In genomic region chr1:136948511-136949275, GRCm38 (mm10) we compare ENCODE assay signal across 7 mouse cellular contexts. TPM values are rescaled to one million over a fixed set of nuclear protein-coding genes. Genes with fewer than 3 reads are reported as not detected.
DNase-seq lines count a peak whose midpoint lies in the region; ATAC-seq and TF ChIP-seq lines count a peak whose summit lies in the region.

No protein-coding gene starts in this region.

- no peak for TF ChIP-seq EP300 in CH12.LX (IDR thresholded peaks at IDR 0.05; ENCODE audit: low read length)

- H3K27ac ChIP-seq in CH12.LX (ENCODE audit: insufficient read depth, low read depth), result no peak overlapping the region
- 0 out of 2 replicates have a peak overlapping the region, but pooled peaks have one; percentile 15 for H3K27ac ChIP-seq in forebrain, embryonic 10.5 days
- H3K27ac ChIP-seq in hindbrain, embryonic 14.5 days, result no peak overlapping the region
- peak overlapping the region; percentile 50 for H3K27ac ChIP-seq in liver, embryonic 13.5 days
- H3K27ac ChIP-seq in neural tube, embryonic 11.5 days (ENCODE audit: low read depth, low read length), result no peak overlapping the region

- in situ Hi-C loops in CH12.LX (cut with MboI; ENCODE audit: low pct_ligation_motif_present, low pct_unique_long_range_greater_than_20kb, low sequenced_read_pairs), result no loop called here

- H3K4me2 ChIP-seq in CH12.LX (ENCODE audit: insufficient read depth, low read depth, poor library complexity, severe bottlenecking), result peak overlapping the region; percentile 82
- peak overlapping the region; percentile 91 for H3K4me2 ChIP-seq in hindbrain, embryonic 14.5 days (replicated peaks)
- peak overlapping the region; percentile 55 for H3K4me2 ChIP-seq in liver, embryonic 13.5 days
- H3K4me2 ChIP-seq in neural tube, embryonic 11.5 days (ENCODE audit: low read depth), result peak overlapping the region; percentile 86

- peaks cover 0 to 4% of the 10 kb centered on the region in 2 experiments; a peak in 2 of 4 replicates for H3K4me1 ChIP-seq in CH12.LX (ENCODE audit: control insufficient read depth in 1 of 2, insufficient read depth in 2 of 2)
- peaks cover 64% of the 10 kb centered on the region for H3K4me1 ChIP-seq in forebrain, embryonic 10.5 days
- H3K4me1 ChIP-seq in hindbrain, embryonic 14.5 days (replicated peaks; ENCODE audit: control insufficient read depth, insufficient read depth, low read length), result peaks cover 17% of the 10 kb centered on the region; the same call in 1 of the 2 replicates
- peaks cover 9% of the 10 kb centered on the region; the same call in 1 of the 2 replicates for H3K4me1 ChIP-seq in liver, embryonic 13.5 days (replicated peaks)
- peaks cover 20% of the 10 kb centered on the region for H3K4me1 ChIP-seq in neural tube, embryonic 11.5 days (ENCODE audit: control insufficient read depth, insufficient read depth, low read length)

- no peak for TF ChIP-seq CTCF in CH12.LX (conservative IDR thresholded peaks at IDR 0.05 in 1 of 2, IDR thresholded peaks at IDR 0.05 in 1 of 2; ENCODE audit: low read depth in 2 of 2, low read length in 2 of 2)

- no peaks in the 10 kb centered on the region for H3K36me3 ChIP-seq in CH12.LX (replicated peaks in 1 of 2; ENCODE audit: control insufficient read depth in 1 of 2, insufficient read depth in 1 of 2, low read length in 1 of 2)
- no peaks in the 10 kb centered on the region for H3K36me3 ChIP-seq in forebrain, embryonic 10.5 days (replicated peaks)
- no peaks in the 10 kb centered on the region for H3K36me3 ChIP-seq in hindbrain, embryonic 14.5 days (replicated peaks; ENCODE audit: control insufficient read depth, insufficient read depth)
- no peaks in the 10 kb centered on the region for H3K36me3 ChIP-seq in liver, embryonic 13.5 days
- H3K36me3 ChIP-seq in neural tube, embryonic 11.5 days (ENCODE audit: control insufficient read depth, insufficient read depth, low read length), result no peaks in the 10 kb centered on the region

- H3K9me3 ChIP-seq in CH12.LX (replicated peaks; ENCODE audit: low read length), result no peaks in the 10 kb centered on the region
- peaks cover 4% of the 10 kb centered on the region; the same call in 1 of the 2 replicates for H3K9me3 ChIP-seq in forebrain, embryonic 10.5 days
- no peaks in the 10 kb centered on the region for H3K9me3 ChIP-seq in hindbrain, embryonic 14.5 days (ENCODE audit: control insufficient read depth, low read length)
- no peaks in the 10 kb centered on the region for H3K9me3 ChIP-seq in liver, embryonic 13.5 days (replicated peaks)
- no peaks in the 10 kb centered on the region for H3K9me3 ChIP-seq in neural tube, embryonic 11.5 days (ENCODE audit: control insufficient read depth, low read length)

- H3K27me3 ChIP-seq in CH12.LX (replicated peaks), result peaks cover 9% of the 10 kb centered on the region
- peaks cover 100% of the 10 kb centered on the region for H3K27me3 ChIP-seq in forebrain, embryonic 10.5 days (ENCODE audit: poor library complexity, severe bottlenecking)
- peaks cover 97% of the 10 kb centered on the region for H3K27me3 ChIP-seq in hindbrain, embryonic 14.5 days (ENCODE audit: control insufficient read depth, insufficient read depth, low read length)
- peaks cover 94% of the 10 kb centered on the region for H3K27me3 ChIP-seq in liver, embryonic 13.5 days
- H3K27me3 ChIP-seq in neural tube, embryonic 11.5 days (ENCODE audit: control insufficient read depth, insufficient read depth, low read length), result peaks cover 94% of the 10 kb centered on the region

- dilution Hi-C loops in CH12.LX (cut with MboI; ENCODE audit: extremely low pct_ligation_motif_present, extremely low pct_unique_long_range_greater_than_20kb, low sequenced_read_pairs), result no loop called here

- H3K4me3 ChIP-seq in CH12.LX (replicated peaks in 1 of 3; ENCODE audit: low read depth in 2 of 3, low read length in 2 of 3, poor library complexity in 1 of 3), result peak overlapping the region; percentile 37 to 59 (median 49)
- peak overlapping the region; percentile 55 for H3K4me3 ChIP-seq in forebrain, embryonic 10.5 days
- peak overlapping the region; percentile 40 for H3K4me3 ChIP-seq in hindbrain, embryonic 14.5 days (replicated peaks; ENCODE audit: low read length)
- peak overlapping the region; percentile 59 for H3K4me3 ChIP-seq in liver, embryonic 13.5 days (replicated peaks)
- peak overlapping the region; percentile 43 for H3K4me3 ChIP-seq in neural tube, embryonic 11.5 days (ENCODE audit: low read depth, low read length)

- TF ChIP-seq POLR2A in CH12.LX (IDR thresholded peaks at IDR 0.05; ENCODE audit: low read depth, low read length), result no peak

- no peak for TF ChIP-seq RAD21 in CH12.LX (IDR thresholded peaks at IDR 0.05; ENCODE audit: low read depth, low read length)

- H3K9ac ChIP-seq in CH12.LX (ENCODE audit: insufficient read depth, low read depth), result 0 out of 2 replicates have a peak overlapping the region, but pooled peaks have one; percentile 1
- peak overlapping the region; percentile 51 for H3K9ac ChIP-seq in hindbrain, embryonic 14.5 days
- peak overlapping the region; percentile 69 for H3K9ac ChIP-seq in liver, embryonic 13.5 days
- peak overlapping the region; percentile 47 for H3K9ac ChIP-seq in neural tube, embryonic 11.5 days (ENCODE audit: low read length)

- under 1% methylated on average over 61 of the region's 61 CpGs for WGBS in forebrain, embryonic 10.5 days
- under 1% methylated on average over 61 of the region's 61 CpGs for WGBS in hindbrain, embryonic 14.5 days
- under 1% methylated on average over 61 of the region's 61 CpGs for WGBS in liver, embryonic 13.5 days (ENCODE audit: insufficient replicate concordance)
- WGBS in neural tube, embryonic 11.5 days, result under 1% methylated on average over 60 of the region's 61 CpGs

- no peaks in the 10 kb centered on the region for H3K79me2 ChIP-seq in CH12.LX (replicated peaks; ENCODE audit: control insufficient read depth, extremely low read depth, insufficient read depth, poor library complexity, severe bottlenecking)

- peak; percentile 68 for ATAC-seq in hindbrain, embryonic 14.5 days (ENCODE audit: low FRiP score)
- ATAC-seq in liver, embryonic 13.5 days (ENCODE audit: low read depth), result 0 out of 2 replicates have a peak, but pooled peaks have one; percentile 10
- ATAC-seq in neural tube, embryonic 11.5 days (ENCODE audit: insufficient read depth, low FRiP score, low TSS enrichment), result peak; percentile 63

- DNase-seq in CH12.LX (ENCODE audit: extremely low read depth), result peak; percentile 27
- DNase-seq in adrenal gland, adult (ENCODE audit: inconsistent age in 2 of 2, low spot score in 1 of 2), result peak; percentile 48 to 79
- DNase-seq in forebrain, embryonic 10.5 days (ENCODE audit: extremely low spot score, low spot score), result peak; percentile 64
- peak; percentile 62 for DNase-seq in hindbrain, embryonic 14.5 days (ENCODE audit: low spot score)
- no peak for DNase-seq in liver, embryonic 13.5 days
- DNase-seq in neural tube, embryonic 11.5 days (ENCODE audit: low spot score), result peak; percentile 81
- DNase-seq in thymus, postnatal 25 days, result no peak

TF ChIP-seq in CH12.LX, 34 proteins besides CTCF, POLR2A, EP300 and RAD21:
- TF ChIP-seq MEF2A (IDR thresholded peaks at IDR 0.05; ENCODE audit: borderline replicate concordance, low read depth, low read length), result no peak
- no peak for TF ChIP-seq USF2 (conservative IDR thresholded peaks at IDR 0.05; ENCODE audit: low read depth, low read length)
- TF ChIP-seq UBTF (IDR thresholded peaks at IDR 0.05; ENCODE audit: low read depth, low read length), result peak; percentile 97
- TF ChIP-seq POLR2AphosphoS2 (IDR thresholded peaks at IDR 0.05; ENCODE audit: low read depth, low read length), result no peak
- TF ChIP-seq TCF12 (IDR thresholded peaks at IDR 0.05; ENCODE audit: low read depth, low read length), result peak; percentile 12; the same call in 1 of the 2 replicates
- TF ChIP-seq CHD2 (IDR thresholded peaks at IDR 0.05; ENCODE audit: low read length), result no peak
- no peak for TF ChIP-seq HCFC1 (IDR thresholded peaks at IDR 0.05; ENCODE audit: low read depth, low read length)

RNA-seq across cellular contexts. Expression of gene Nr5a2, which starts 11.6 kb away (rescaled TPM):
- 0.25 and 0.47 TPM in 2 replicates for total RNA-seq in CH12.LX (2012; rRNA removed)
- total RNA-seq in CH12.LX (2014; rRNA removed), result 0.90 and 1.3 TPM in 2 replicates
- polyA plus RNA-seq in CH12.LX (2012; ENCODE audit: insufficient read length, low read depth), result 0.71 and 0.77 TPM in 2 replicates
- polyA plus RNA-seq in forebrain, embryonic 10.5 days (2016; fragmentation: Nextera tagmentation; extraction: Ambion mirVana), result 0.20 and 0.24 TPM in 2 replicates
- polyA plus RNA-seq in hindbrain, embryonic 14.5 days (2014; fragmentation: Nextera tagmentation; extraction: Ambion mirVana), result 1.0 and 1.3 TPM in 2 replicates
- 1.4 and 2.6 TPM in 2 replicates for polyA plus RNA-seq in liver, embryonic 13.5 days (2015; fragmentation: Nextera tagmentation; extraction: Ambion mirVana)
- 0.57 and 0.76 TPM in 2 replicates for polyA plus RNA-seq in neural tube, embryonic 11.5 days (2014; fragmentation: Nextera tagmentation; extraction: Ambion mirVana)

Comparison
In these comparisons a context has a peak if more than half of its experiments do, and no peak if none do; other contexts are left out.
1. DNase-seq: peak in CH12.LX (single experiment), adrenal gland, adult (2 of 2), forebrain, embryonic 10.5 days (single experiment), hindbrain, embryonic 14.5 days (single experiment) and neural tube, embryonic 11.5 days (single experiment); none in liver, embryonic 13.5 days (single experiment) and thymus, postnatal 25 days (single experiment).
2. H3K27ac ChIP-seq: peak in forebrain, embryonic 10.5 days (single experiment) and liver, embryonic 13.5 days (single experiment); none in CH12.LX (single experiment), hindbrain, embryonic 14.5 days (single experiment) and neural tube, embryonic 11.5 days (single experiment).
3. H3K9ac ChIP-seq: peak in every context shown above with its lines; median percentile 69 in liver, embryonic 13.5 days; 51 in hindbrain, embryonic 14.5 days; 47 in neural tube, embryonic 11.5 days; 1 in CH12.LX.
4. ATAC-seq: peak in every context shown above with its lines; median percentile 68 in hindbrain, embryonic 14.5 days; 63 in neural tube, embryonic 11.5 days; 10 in liver, embryonic 13.5 days.
5. Peak in every context shown above with its lines, with median percentiles within 50 percentile points of each other: H3K4me2 ChIP-seq and H3K4me3 ChIP-seq.